Mouse (Mus musculus) thymus, adult 2 months (tissue): ENCODE results near the gene Bloc1s1.

Source experiments
- CTCF ChIP-seq: fragments of 200-500 bp; IDR thresholded peaks from 2 replicates; pipeline ENCODE4 v1.5.1; 2012; ENCODE audit warnings: mild to moderate bottlenecking, control low read depth, low read length, moderate library complexity, borderline replicate concordance; ENCODE audit not compliant: control insufficient read depth, poor library complexity, insufficient read depth; ENCODE audit errors: extremely low read depth
- POLR2A ChIP-seq: fragments of 200-500 bp; IDR thresholded peaks from 2 replicates; pipeline ENCODE4 v1.6.1; 2012; ENCODE audit warnings: mild to moderate bottlenecking, low read length, control low read depth, moderate library complexity; ENCODE audit not compliant: control insufficient read depth, poor library complexity, insufficient read depth; ENCODE audit errors: extremely low read depth

DNA sequence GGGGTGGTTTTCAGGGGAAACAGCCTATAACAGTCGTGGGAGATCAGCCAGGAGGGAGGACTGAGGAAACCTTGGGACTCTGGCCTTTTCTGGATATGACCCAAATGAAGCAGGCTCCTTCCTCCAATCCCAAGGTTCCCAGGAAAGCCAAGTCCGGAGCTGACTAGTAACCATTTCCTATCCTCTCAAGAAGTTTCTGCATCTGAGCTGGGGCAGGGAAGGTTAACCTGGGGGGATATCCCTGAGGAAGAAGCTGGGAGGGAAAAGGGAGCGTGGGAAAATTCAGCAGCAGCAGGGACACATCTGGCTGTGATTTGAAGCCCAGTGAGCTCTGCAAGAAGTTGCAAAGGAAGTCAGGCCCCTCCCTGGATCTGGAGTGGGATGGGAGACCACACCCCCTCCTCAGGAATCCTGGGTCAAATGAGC lies 3.1 kb downstream of the Bloc1s1 start:
- TF ChIP-seq POLR2A (no peak), CTCF (no peak)
